Mouse (Mus musculus): ENCODE results near the gene Oxld1. TPM values are rescaled to one million over a fixed set of nuclear protein-coding genes. Genes with fewer than 3 reads are reported as not detected.

Gene Oxld1
- polyA plus RNA-seq (2012; rRNA removed), result 8.6 and 10.0 TPM in 2 replicates

GRCm38 (mm10) chr11:120457772-120458751, at the start of gene Oxld1, which contains the start of gene Ccdc137:
TSS of gene Oxld1 (minus strand) at chr11:120458068.
TSS of gene Ccdc137 (plus strand) at chr11:120458115.

GRCm38 (mm10) chr11:120491317-120492023, 33.6 kb upstream of the Oxld1 start, which contains the start of gene Slc25a10:
TSS of gene Slc25a10 (plus strand) at chr11:120491840.

GRCm38 (mm10) chr11:120484265-120484981, 26.6 kb upstream of the Oxld1 start, which contains the start of gene Mrpl12:
TSS of gene Mrpl12 (plus strand) at chr11:120484613.

GRCm38 (mm10) chr11:120467051-120467735, 9.3 kb upstream of the Oxld1 start, which contains the start of gene Arl16:
TSS of gene Arl16 (minus strand) at chr11:120467607.

GRCm38 (mm10) chr11:120453306-120453705, 4.6 kb downstream of the Oxld1 start, which contains the start of gene Pde6g:
TSS of gene Pde6g (minus strand) at chr11:120453500.

GRCm38 (mm10) chr11:120442344-120442743, 15.5 kb downstream of the Oxld1 start, which contains the start of gene Tspan10:
TSS of gene Tspan10 (plus strand) at chr11:120442644.

GRCm38 (mm10) chr11:120437152-120437856, 20.6 kb downstream of the Oxld1 start, which contains the start of gene Nploc4:
TSS of gene Nploc4 (minus strand) at chr11:120437708.

Other genes starting within 250 kb of the Oxld1 start
- gene Bahcc1, start 225.1 kb downstream of the Oxld1 start, polyA plus RNA-seq (2012; rRNA removed), result 16.9 and 20.1 TPM in 2 replicates
- 1,434 and 1,972 TPM in 2 replicates for gene Actg1, start 109.5 kb downstream of the Oxld1 start, polyA plus RNA-seq (2012; rRNA removed)
- 0.49 and 0.66 TPM in 2 replicates for gene Fscn2, start 96.5 kb downstream of the Oxld1 start, polyA plus RNA-seq (2012; rRNA removed)
- gene Faap100, start 79.3 kb downstream of the Oxld1 start, polyA plus RNA-seq (2012; rRNA removed), result 107 and 108 TPM in 2 replicates
- 52.6 and 53.0 TPM in 2 replicates for gene Nploc4, start 20.4 kb downstream of the Oxld1 start, polyA plus RNA-seq (2012; rRNA removed)
- not detected in 2 replicates for gene Tspan10, start 15.4 kb downstream of the Oxld1 start, polyA plus RNA-seq (2012; rRNA removed)
- 0.32 and 0.56 TPM in 2 replicates for gene Pde6g, start 4.6 kb downstream of the Oxld1 start, polyA plus RNA-seq (2012; rRNA removed)
- 30.3 and 32.5 TPM in 2 replicates for gene Ccdc137, start within 50 bp of the Oxld1 start, polyA plus RNA-seq (2012; rRNA removed)
- 42.5 and 46.3 TPM in 2 replicates for gene Arl16, start 9.5 kb upstream of the Oxld1 start, polyA plus RNA-seq (2012; rRNA removed)
- gene Mrpl12, start 26.5 kb upstream of the Oxld1 start, polyA plus RNA-seq (2012; rRNA removed), result 107 and 119 TPM in 2 replicates
- gene Slc25a10, start 33.8 kb upstream of the Oxld1 start, polyA plus RNA-seq (2012; rRNA removed), result 33.0 and 33.5 TPM in 2 replicates
- gene Gcgr, start 72.6 kb upstream of the Oxld1 start, polyA plus RNA-seq (2012; rRNA removed), result 0.10 and 0.45 TPM in 2 replicates
- gene Mcrip1, start 91.7 kb upstream of the Oxld1 start, polyA plus RNA-seq (2012; rRNA removed), result 192 and 196 TPM in 2 replicates
- gene Ppp1r27, start 93.1 kb upstream of the Oxld1 start, polyA plus RNA-seq (2012; rRNA removed), result 1.1 TPM in 1 of 2 replicates, not detected in the other
- 153 and 156 TPM in 2 replicates for gene P4hb, start 115.2 kb upstream of the Oxld1 start, polyA plus RNA-seq (2012; rRNA removed)
- 443 and 473 TPM in 2 replicates for gene Arhgdia, start 123.6 kb upstream of the Oxld1 start, polyA plus RNA-seq (2012; rRNA removed)
- gene Alyref, start 140.3 kb upstream of the Oxld1 start, polyA plus RNA-seq (2012; rRNA removed), result 83.1 and 83.5 TPM in 2 replicates
- 185 and 196 TPM in 2 replicates for gene Anapc11, start 140.4 kb upstream of the Oxld1 start, polyA plus RNA-seq (2012; rRNA removed)
- gene Npb, start 150.4 kb upstream of the Oxld1 start, polyA plus RNA-seq (2012; rRNA removed), result 0.22 and 0.57 TPM in 2 replicates
- 286 and 294 TPM in 2 replicates for gene Pcyt2, start 159.9 kb upstream of the Oxld1 start, polyA plus RNA-seq (2012; rRNA removed)
- gene Sirt7, start 167.2 kb upstream of the Oxld1 start, polyA plus RNA-seq (2012; rRNA removed), result 67.4 and 67.5 TPM in 2 replicates
- 69.7 and 75.8 TPM in 2 replicates for gene Mafg, start 175.5 kb upstream of the Oxld1 start, polyA plus RNA-seq (2012; rRNA removed)
- gene Pycr1, start 185.7 kb upstream of the Oxld1 start, polyA plus RNA-seq (2012; rRNA removed), result 19.2 and 19.8 TPM in 2 replicates
- 0.63 and 0.74 TPM in 2 replicates for gene Myadml2, start 190.1 kb upstream of the Oxld1 start, polyA plus RNA-seq (2012; rRNA removed)
- gene Notum, start 203.1 kb upstream of the Oxld1 start, polyA plus RNA-seq (2012; rRNA removed), result 7.3 and 7.5 TPM in 2 replicates
- 70.1 and 71.8 TPM in 2 replicates for gene Aspscr1, start 214.9 kb upstream of the Oxld1 start, polyA plus RNA-seq (2012; rRNA removed)